ENCODE assay signal across 17 mouse cellular contexts in the genomic region with DNA sequence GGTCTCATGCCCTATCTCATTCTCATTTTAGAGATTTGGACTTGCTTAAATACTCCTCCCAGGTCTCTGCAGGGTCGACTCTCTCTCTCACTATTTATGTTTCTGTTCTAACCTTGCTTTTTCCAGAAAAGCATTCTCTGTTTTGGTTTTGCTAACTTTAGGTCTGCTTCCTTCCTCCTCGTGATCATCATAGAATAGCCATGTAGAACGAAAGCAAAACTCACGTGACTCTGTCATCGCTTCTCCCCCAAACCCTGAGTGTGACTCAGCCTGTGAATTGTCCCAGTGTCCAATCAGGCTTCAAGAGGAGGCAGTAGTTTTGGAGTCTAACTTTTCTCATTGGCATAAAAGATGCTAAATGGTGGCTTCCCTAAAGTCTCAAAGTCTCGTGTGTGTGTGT.
A peak's percentile ranks its signal among the peaks of the same experiment; 100 is the strongest.
DNase-seq lines count a peak whose midpoint lies in the region; ATAC-seq and TF ChIP-seq lines count a peak whose summit lies in the region.
"Had no signal": no experiment of that assay in that cellular context is flagged by ENCODE, and none has a peak within 500 bp of the region (broad histone marks: within the 10 kb centered on the region; RNA-seq: fewer than 3 reads in every experiment).

No protein-coding gene starts in this region.

- H3K27me3 ChIP-seq in liver, adult 2 months (ENCODE audit: control insufficient read depth, insufficient read depth, low read length): no peaks in the 10 kb centered on the region
- H3K27me3 ChIP-seq in liver, embryonic 11.5 days (replicated peaks; ENCODE audit: control insufficient read depth, insufficient read depth, low read length): no peaks in the 10 kb centered on the region
- H3K27me3 ChIP-seq: embryonic facial prominence, embryonic 13.5 days; hindbrain, embryonic 13.5 days; Patski had no signal

- no peaks in the 10 kb centered on the region for H3K36me3 ChIP-seq in liver, adult 2 months (ENCODE audit: control insufficient read depth, insufficient read depth, low read length)
- H3K36me3 ChIP-seq in liver, embryonic 11.5 days (ENCODE audit: control insufficient read depth, insufficient read depth, low read length): no peaks in the 10 kb centered on the region
- H3K36me3 ChIP-seq: embryonic facial prominence, embryonic 13.5 days; hindbrain, embryonic 13.5 days; midbrain, embryonic 12.5 days had no signal

- H3K4me1 ChIP-seq in liver, adult 2 months (ENCODE audit: control insufficient read depth, insufficient read depth, low read length): peaks cover 2% of the 10 kb centered on the region; the same call in 1 of the 2 replicates
- H3K4me1 ChIP-seq in liver, embryonic 11.5 days (replicated peaks; ENCODE audit: control insufficient read depth, insufficient read depth, low read length): peaks cover 22% of the 10 kb centered on the region
- H3K4me1 ChIP-seq: embryonic facial prominence, embryonic 13.5 days; hindbrain, embryonic 13.5 days; midbrain, embryonic 12.5 days had no signal

- no peak overlapping the region for H3K27ac ChIP-seq in liver, adult 2 months (replicated peaks; ENCODE audit: insufficient read depth, low read depth, low read length)
- H3K27ac ChIP-seq in liver, embryonic 11.5 days (ENCODE audit: low read depth, low read length): no peak overlapping the region
- H3K27ac ChIP-seq: embryonic facial prominence, embryonic 13.5 days; hindbrain, embryonic 13.5 days; midbrain, embryonic 12.5 days had no signal

- WGBS in liver, adult 2 months: 75% methylated on average over 6 of the region's 6 CpGs
- 69% methylated on average over 6 of the region's 6 CpGs for WGBS in liver, embryonic 11.5 days

- no peak overlapping the region for H3K4me3 ChIP-seq in liver, adult 2 months (ENCODE audit: insufficient read depth, low read depth, low read length)
- no peak overlapping the region for H3K4me3 ChIP-seq in liver, embryonic 11.5 days (ENCODE audit: low read depth, low read length)
- H3K4me3 ChIP-seq: embryonic facial prominence, embryonic 13.5 days; hindbrain, embryonic 13.5 days; midbrain, embryonic 12.5 days had no signal

- TF ChIP-seq POLR2A in liver, adult 2 months (IDR thresholded peaks at IDR 0.05; ENCODE audit: extremely low read depth, insufficient read depth, low read length): no peak

- DNase-seq in liver, adult 2 months (ENCODE audit: extremely low read depth, low read depth, low spot score): peak; percentile 36
- no peak for DNase-seq in liver, embryonic 11.5 days (ENCODE audit: low spot score)
- peak; percentile 82 for DNase-seq in CD4-positive, CD25-positive, alpha-beta regulatory T cell, adult 2 months (ENCODE audit: low read depth, low spot score)
- peak; percentile 84 for DNase-seq in naive thymus-derived CD4-positive, alpha-beta T cell, adult 2 months (ENCODE audit: low read depth)
- DNase-seq in left cerebral cortex, postnatal 4 days: no peak
- DNase-seq in kidney, adult 18-20 months: no peak
- no peak for DNase-seq in kidney, postnatal 25 days
- DNase-seq: cerebellum, postnatal 25 days; heart, adult 11 months; kidney, adult 8-10 months; lung, embryonic 14.5 days; thymus, postnatal 4 days had no signal

- no peak for ATAC-seq in liver, embryonic 11.5 days (replicated peaks; ENCODE audit: low FRiP score)
- ATAC-seq in erythroid progenitor cell, adult 5-6 weeks (replicated peaks; ENCODE audit: low FRiP score, poor library complexity, severe bottlenecking): 0 out of 2 replicates have a peak, but pooled peaks have one; percentile 17
- ATAC-seq: Patski had no signal

- H3K9me3 ChIP-seq in liver, embryonic 11.5 days (ENCODE audit: control insufficient read depth, low read length): no peaks in the 10 kb centered on the region
- H3K9me3 ChIP-seq: embryonic facial prominence, embryonic 13.5 days; hindbrain, embryonic 13.5 days; midbrain, embryonic 12.5 days had no signal

- intact Hi-C loops in left cerebral cortex, postnatal 4 days (cut with DNase I): no loop called here

- H3K9ac ChIP-seq in liver, adult 2 months (ENCODE audit: low read depth, low read length): no peak overlapping the region
- H3K9ac ChIP-seq in liver, embryonic 11.5 days (ENCODE audit: low read depth, low read length): no peak overlapping the region
- H3K9ac ChIP-seq: embryonic facial prominence, embryonic 13.5 days; hindbrain, embryonic 13.5 days; lung, embryonic 14.5 days; midbrain, embryonic 12.5 days had no signal

- H3K79me2 ChIP-seq in liver, adult 2 months (ENCODE audit: control insufficient read depth, insufficient read depth, low read length): no peaks in the 10 kb centered on the region

- H3K4me2 ChIP-seq in liver, embryonic 11.5 days: no peak overlapping the region
- H3K4me2 ChIP-seq: embryonic facial prominence, embryonic 13.5 days; hindbrain, embryonic 13.5 days; lung, embryonic 14.5 days; midbrain, embryonic 12.5 days had no signal

- no peak for TF ChIP-seq CTCF in liver, adult 2 months (IDR thresholded peaks at IDR 0.05; ENCODE audit: low read depth, low read length)

Comparison
In these comparisons a context has a peak if more than half of its experiments do, and no peak if none do; other contexts are left out.
1. DNase-seq: peak in liver, adult 2 months (single experiment), CD4-positive, CD25-positive, alpha-beta regulatory T cell, adult 2 months (single experiment) and naive thymus-derived CD4-positive, alpha-beta T cell, adult 2 months (single experiment); none in liver, embryonic 11.5 days (single experiment), left cerebral cortex, postnatal 4 days (single experiment), kidney, adult 18-20 months (single experiment) and kidney, postnatal 25 days (0 of 2).